Mouse (Mus musculus) hindbrain, embryonic 14.5 days (tissue): ENCODE measurements at regions not wholly inside any gene's neighbourhood (a gene's known extent, or its start where the extent isn't known, plus 50 kb on each side); places are given as distances from the start of the nearest gene placed in this dataset.

Source experiments
- ATAC-seq: fragments of 200-750 bp; cut with Nextera tagmentation; 2 replicates; pipeline ENCODE4 v1.8.0; 2017; ENCODE audit warnings: moderate number of reproducible peaks, mild to moderate bottlenecking, moderate TSS enrichment, moderate library complexity; ENCODE audit not compliant: low FRiP score
- DNase-seq: peaks from one replicate; pipeline ENCODE4 v3.0.0-alpha.2; 2015; ENCODE audit warnings: low spot score
- H3K27ac ChIP-seq: fragments of 300-500 bp; sonication (generic); 2 replicates; pipeline ENCODE4 v1.5.1; 2014; ENCODE audit warnings: mild to moderate bottlenecking, moderate library complexity
- H3K27me3 ChIP-seq: fragments of 300-500 bp; sonication (generic); 2 replicates; pipeline ENCODE4 v1.6.1; 2014; ENCODE audit warnings: mild to moderate bottlenecking, low read length, mixed read lengths; ENCODE audit not compliant: control insufficient read depth, insufficient read depth
- H3K36me3 ChIP-seq: fragments of 300-500 bp; sonication (generic); replicated peaks from 2 replicates; pipeline ENCODE4 v1.6.1; 2014; ENCODE audit not compliant: control insufficient read depth, insufficient read depth
- H3K4me1 ChIP-seq: fragments of 300-500 bp; sonication (generic); replicated peaks from 2 replicates; pipeline ENCODE4 v1.6.1; 2014; ENCODE audit warnings: antibody characterized with exemption, low read length, mixed read lengths; ENCODE audit not compliant: control insufficient read depth, insufficient read depth
- H3K4me2 ChIP-seq: fragments of 300-500 bp; sonication (generic); replicated peaks from 2 replicates; pipeline ENCODE4 v1.6.1; 2014; ENCODE audit warnings: mild to moderate bottlenecking, moderate library complexity
- H3K4me3 ChIP-seq: fragments of 300-500 bp; sonication (generic); replicated peaks from 2 replicates; pipeline ENCODE4 v1.5.1; 2014; ENCODE audit warnings: mild to moderate bottlenecking, low read length
- H3K9ac ChIP-seq: fragments of 300-500 bp; sonication (generic); 2 replicates; pipeline ENCODE4 v1.6.1; 2014
- H3K9me3 ChIP-seq: fragments of 300-500 bp; sonication (generic); 2 replicates; pipeline ENCODE4 v1.6.1; 2016; ENCODE audit warnings: low read length; ENCODE audit not compliant: control insufficient read depth
- WGBS: fragments of 180-500 bp; shearing (Covaris S2); extraction: QIAGEN DNeasy Blood & Tissue Kit; methylation state at CpG from one replicate; pipeline ENCODE4 v1.1.7; 2014; 5-methylcytosine and 5-hydroxymethylcytosine counted together

DNA sequence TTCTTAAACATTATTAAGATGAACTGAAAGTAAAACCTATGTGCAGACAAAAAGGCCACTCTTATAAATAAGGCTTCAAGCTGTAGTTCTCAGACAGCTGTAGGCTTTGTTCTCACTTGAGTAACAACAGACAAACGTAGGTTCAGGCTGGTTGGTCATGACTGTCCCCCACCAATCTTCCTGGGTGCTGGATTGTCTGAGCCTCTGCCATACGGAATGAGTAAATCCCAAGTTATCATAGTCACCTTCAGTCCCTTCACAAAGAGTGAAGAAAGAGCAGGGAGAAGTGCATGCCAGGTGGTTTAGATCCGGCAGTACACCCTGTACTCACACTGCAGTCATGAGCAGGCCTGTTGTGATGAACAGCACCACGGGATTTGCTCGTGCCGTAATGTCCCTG, 69.0 kb upstream of the Fndc3a start:
- H3K27ac ChIP-seq: no peak overlapping the region
- no peak for ATAC-seq
- no peaks in the 10 kb centered on the region for H3K9me3 ChIP-seq
- no peak overlapping the region for H3K4me2 ChIP-seq
- no peaks in the 10 kb centered on the region for H3K27me3 ChIP-seq
- 69% methylated on average over 6 of the region's 6 CpGs for WGBS
- no peaks in the 10 kb centered on the region for H3K4me1 ChIP-seq
- no peak for DNase-seq
- H3K36me3 ChIP-seq: no peaks in the 10 kb centered on the region
- H3K4me3 ChIP-seq: no peak overlapping the region
- H3K9ac ChIP-seq: no peak overlapping the region

DNA sequence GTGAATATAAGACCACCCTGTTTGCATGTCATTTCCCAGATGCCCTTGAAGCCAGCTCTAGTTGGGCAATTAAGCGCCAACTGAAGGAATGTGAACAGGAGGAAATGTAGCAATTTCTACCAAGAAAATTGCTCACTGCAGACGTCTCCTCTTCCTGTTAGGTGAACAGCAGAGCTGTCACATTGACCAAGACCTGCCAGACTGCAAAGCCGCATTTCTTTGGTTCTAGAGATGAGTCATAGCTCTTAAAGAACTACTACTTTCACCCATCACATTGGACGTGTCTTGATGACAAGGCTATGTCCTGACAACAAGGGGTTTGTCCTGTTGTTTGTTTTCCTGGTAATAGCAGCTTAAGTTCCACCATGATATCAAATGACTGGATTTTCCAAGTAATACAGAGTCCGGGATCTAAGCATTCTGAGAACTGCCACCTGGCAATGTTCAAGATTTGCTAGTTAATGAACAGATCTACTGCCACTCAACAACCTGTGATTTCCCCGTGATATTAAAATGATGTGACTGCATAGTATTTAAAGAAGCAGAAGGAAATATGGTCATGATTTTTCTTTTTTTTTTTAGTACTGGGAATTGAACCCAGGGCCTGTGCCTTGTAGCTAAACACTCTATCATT, 68.2 kb upstream of the Fndc3a start:
- H3K27me3 ChIP-seq: no peaks in the 10 kb centered on the region
- DNase-seq: no peak
- peaks cover 3% of the 10 kb centered on the region; the same call in 1 of the 2 replicates for H3K9me3 ChIP-seq
- H3K9ac ChIP-seq: no peak overlapping the region
- 91% methylated on average over 6 of the region's 6 CpGs for WGBS
- no peak for ATAC-seq
- no peaks in the 10 kb centered on the region for H3K4me1 ChIP-seq
- H3K36me3 ChIP-seq: no peaks in the 10 kb centered on the region
- H3K4me3 ChIP-seq: no peak overlapping the region
- no peak overlapping the region for H3K4me2 ChIP-seq
- H3K27ac ChIP-seq: no peak overlapping the region

DNA sequence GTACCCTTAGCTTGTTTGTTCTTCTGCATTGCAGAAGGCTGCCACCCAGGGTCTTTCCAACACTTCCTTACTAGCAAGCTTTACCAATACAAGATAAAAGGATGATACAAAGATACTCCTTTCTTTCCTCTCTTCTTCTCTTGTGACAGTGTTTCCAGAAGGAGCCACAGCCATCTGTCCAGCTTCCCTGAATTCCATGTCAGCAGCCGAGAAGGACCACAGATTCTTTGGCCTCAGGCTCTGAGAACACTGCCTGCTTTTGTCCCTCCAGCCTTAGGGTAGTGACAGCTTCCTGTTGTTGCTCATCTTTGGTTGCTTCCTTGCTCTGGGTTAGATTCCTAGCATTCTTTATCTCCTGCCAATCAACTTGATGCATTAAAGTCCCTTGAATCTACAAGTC, 60.4 kb upstream of the Fndc3a start:
- ATAC-seq: no peak
- WGBS: 48% methylated on average over 1 of the region's 1 CpGs
- no peaks in the 10 kb centered on the region for H3K4me1 ChIP-seq

DNA sequence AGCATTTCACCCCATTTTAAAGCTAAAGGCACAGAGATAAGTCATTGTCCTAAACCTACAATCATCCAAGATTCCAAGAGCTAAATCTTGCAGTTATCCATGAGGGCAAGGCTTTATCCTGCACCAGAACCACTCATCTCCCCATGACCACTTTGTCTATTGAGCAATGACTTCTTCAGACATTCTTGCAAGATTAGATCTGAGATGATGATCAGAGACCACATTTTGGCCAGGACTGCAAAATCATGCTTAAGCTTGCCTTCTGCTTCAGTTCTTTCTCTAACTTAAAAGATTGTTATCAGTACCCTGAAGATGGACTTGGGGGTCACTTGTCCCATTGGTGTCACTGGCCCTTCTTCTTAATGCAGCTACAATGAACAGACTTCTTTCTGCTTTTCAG, 50.3 kb upstream of the Fndc3a start:
- no peak for ATAC-seq
- H3K36me3 ChIP-seq: no peaks in the 10 kb centered on the region
- no peak overlapping the region for H3K9ac ChIP-seq
- no peak overlapping the region for H3K27ac ChIP-seq
- H3K4me3 ChIP-seq: no peak overlapping the region
- H3K9me3 ChIP-seq: no peaks in the 10 kb centered on the region
- H3K27me3 ChIP-seq: no peaks in the 10 kb centered on the region
- no peaks in the 10 kb centered on the region for H3K4me1 ChIP-seq
- no peak overlapping the region for H3K4me2 ChIP-seq
- no peak for DNase-seq

More for the DNA sequence above, 60.4 kb upstream of the Fndc3a start:
- Histone ChIP-seq H3K9me3 (peaks cover 13% of the 10 kb centered on the region), H3K36me3 (no peaks in the 10 kb centered on the region), H3K27me3 (no peaks in the 10 kb centered on the region), H3K4me3 (no peak overlapping the region), H3K4me2 (no peak overlapping the region), H3K27ac (no peak overlapping the region), H3K9ac (no peak overlapping the region)
- DNase-seq: no peak
